Mouse (Mus musculus) megakaryocyte progenitor cell, adult 5-6 weeks (primary cell): ENCODE measurements around the gene Cacnb2. TPM values are rescaled to one million over a fixed set of nuclear protein-coding genes. Genes with fewer than 3 reads are reported as not detected.
A peak's percentile ranks its signal among the peaks of the same experiment; 100 is the strongest.
"Not testable (repeated sequence)": the region's sequence is repeated elsewhere in the genome, so short reads cannot be mapped to it uniquely, and the experiment has no call there.

Experiments used
- ATAC-seq: replicated peaks from 2 replicates; pipeline ENCODE4 v1.8.0; 2016; ENCODE audit warnings: mild to moderate bottlenecking, moderate TSS enrichment, inconsistent platforms; ENCODE audit not compliant: poor library complexity
- total RNA-seq, 2 experiments: library from RNA; stranded (forward) in 1 of 2; stranded (reverse) in 1 of 2; fragments of 157-497, 149-512 nt in 1 of 2; fragments of 200-1000 nt in 1 of 2; gene quantifications; 2 replicates each; pipeline versions ENCODE4 v1.2.3 to v1.2.4; 2015 to 2017

Cacnb2 gene
- total RNA-seq, 2 experiments from 2014 or later: 2.7 to 6.2 TPM

- no peak for ATAC-seq
Measured at GRCm38 (mm10) chr2:14651268-14651667, 48.4 kb downstream of the Cacnb2 start.

DNA sequence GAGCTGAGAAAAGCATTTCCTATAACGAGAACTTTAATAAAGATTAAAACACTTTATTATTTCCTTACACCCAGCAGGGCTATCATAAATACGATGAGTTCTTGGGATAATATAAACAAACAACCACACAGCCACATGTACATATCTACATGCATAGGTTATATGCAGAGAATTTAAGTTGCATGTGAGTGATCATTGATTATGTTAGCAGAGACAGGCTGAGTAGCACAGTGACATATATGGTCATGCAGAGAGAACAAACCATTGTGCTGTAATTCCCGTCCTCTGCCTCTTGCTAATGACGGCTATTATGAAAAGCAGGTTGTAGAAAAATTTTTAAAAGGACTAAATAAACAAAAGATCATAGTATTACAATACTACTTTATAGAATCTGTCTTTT is 53.8 kb downstream of the Cacnb2 start:
- no peak for ATAC-seq

DNA sequence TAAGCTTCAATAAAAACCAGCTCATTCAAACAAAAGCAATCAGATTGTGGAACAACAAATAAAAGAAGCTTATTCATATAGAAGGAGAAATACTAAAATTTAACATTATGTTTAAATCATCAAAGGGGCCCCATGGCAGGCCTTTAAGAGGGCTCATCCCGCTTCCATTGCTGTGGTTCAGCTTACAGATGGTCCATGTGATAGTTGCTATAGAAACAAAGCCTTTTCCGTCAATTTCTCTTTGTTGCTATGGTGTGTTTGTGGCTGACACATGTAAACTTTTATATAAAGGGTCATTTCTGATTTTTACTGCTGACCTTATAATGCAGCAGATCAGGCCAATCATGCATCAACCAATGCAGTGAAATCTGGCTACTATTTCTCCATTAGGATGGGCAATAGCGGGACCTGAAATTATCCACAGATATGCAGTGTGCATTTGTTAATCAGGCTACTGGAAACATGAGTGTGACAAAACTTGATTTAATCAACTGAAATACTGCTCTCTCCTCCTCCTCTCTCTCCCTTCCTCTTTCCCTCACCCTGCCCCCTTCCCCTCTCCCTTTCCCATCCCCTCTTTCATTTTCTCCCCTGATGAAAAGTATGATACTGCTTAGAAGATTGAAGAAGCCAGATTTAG is 54.4 kb downstream of the Cacnb2 start:
- no peak for ATAC-seq

- no peak for ATAC-seq
Measured at GRCm38 (mm10) chr2:14665213-14665612, 62.3 kb downstream of the Cacnb2 start.

DNA sequence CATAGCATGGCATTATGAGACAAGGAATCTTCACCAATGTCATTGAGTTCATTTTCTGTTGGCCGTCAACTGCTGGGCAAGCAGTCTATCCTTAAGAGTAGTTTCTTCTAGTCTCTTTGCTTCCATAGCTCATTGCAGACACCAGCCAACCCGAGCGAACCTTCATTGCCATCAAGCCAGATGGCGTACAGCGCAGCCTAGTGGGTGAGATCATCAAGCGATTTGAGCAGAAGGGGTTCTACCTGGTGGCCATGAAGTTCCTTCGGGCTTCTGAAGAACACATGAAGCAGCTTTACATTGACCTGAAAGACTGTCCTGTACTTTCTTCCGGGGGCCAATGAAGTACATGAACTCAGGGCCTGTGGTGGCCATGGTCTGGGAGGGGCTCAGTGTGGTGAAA is 69.2 kb downstream of the Cacnb2 start:
- ATAC-seq: no peak

DNA sequence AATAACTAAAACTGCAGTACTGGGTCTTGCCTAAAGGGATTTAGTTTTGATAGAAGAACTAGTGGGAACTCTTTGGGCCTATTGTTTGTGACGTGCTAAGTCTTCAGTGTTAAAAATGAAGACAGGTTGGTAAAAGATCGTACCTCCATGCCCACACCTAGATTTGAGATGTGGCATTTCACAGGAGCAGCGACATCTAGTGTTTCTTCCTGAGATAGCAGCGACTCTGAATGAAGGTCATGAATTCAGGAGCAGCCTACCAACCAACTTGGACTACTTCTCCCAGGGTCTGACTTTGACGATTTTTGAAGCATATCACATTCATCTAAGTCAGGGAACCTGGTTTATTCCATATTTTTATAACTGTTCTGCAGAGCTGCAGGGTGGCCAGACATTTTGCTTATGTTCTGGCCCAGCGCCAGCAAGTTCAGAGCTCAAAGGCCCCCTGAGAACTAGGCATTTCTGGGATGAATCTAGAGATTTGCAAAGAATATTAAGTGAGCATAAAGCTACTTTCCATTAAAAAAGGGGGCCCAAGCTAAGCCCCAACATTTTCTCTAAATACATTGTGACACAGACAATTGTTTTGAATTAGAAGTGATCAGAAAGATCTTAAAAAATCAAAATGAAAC is 74.1 kb downstream of the Cacnb2 start:
- ATAC-seq: peak; percentile 95

DNA sequence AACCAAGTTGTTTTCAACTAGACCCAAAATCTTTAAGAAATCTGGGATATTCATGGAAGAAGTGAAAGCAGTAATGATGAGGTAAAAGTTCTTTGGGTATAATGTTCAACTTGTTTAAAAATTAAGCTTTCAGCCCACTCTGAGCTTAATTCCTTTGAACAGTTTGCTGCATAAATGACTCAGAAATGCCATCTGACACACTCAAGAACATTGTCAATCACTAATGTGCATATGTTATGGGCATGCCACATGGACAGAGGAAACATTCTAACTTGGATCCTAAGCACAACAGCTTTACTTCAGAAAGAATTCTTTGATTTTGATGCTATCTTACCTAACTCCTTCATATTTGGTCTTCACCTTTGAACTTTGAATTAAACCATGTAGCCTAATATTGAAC is 81.3 kb downstream of the Cacnb2 start:
- no peak for ATAC-seq

DNA sequence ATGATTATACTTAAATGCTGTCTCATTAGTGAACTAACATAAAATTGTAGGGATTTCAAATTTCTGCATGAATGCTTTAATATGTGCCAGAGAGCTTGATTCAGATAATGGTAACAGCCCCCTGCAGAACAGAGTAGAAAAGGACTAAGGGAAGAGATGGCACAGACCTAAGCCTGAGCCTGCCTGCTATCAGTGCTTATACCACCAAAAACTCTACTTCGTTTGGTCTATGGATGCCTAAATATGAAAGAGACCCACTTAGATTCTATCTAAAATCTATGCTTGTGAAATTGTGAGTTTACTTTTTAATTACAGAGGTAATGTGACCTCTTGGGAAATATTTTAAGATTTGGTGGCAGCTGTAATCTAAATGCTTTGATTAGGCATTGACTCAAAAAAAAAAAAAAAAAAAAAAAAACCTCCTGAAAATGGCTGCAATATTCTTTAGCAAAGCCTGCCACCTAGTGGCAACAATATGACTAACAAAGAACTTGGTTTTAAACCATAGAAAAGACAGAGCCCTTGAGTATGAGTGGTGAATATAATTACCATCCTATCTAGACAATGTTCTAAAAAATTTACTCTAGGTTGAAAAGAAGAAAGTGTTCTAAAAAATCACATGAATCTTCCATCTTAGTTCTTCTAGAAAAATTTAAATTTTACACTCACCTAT is 100.2 kb downstream of the Cacnb2 start:
- peak; percentile 74 for ATAC-seq

DNA sequence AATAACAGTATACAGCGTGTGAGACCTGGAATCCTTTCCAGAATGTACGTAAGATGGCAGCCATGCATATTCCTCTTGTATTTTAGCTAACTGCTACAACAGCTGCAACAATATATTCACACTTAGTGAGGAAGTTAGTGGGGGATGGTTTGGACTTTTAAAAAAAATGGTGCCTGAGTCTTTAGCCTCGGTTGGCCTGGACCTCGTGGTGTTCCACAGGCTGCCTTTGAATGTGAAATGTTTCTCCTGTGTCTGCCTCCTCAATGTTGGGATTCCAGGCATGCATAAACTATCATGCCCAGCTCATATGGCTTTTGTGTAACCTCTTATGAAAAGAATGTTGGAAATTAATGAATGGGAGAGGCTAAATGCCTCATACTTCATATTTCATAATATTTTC is 100.8 kb downstream of the Cacnb2 start:
- no peak for ATAC-seq

GRCm38 (mm10) chr2:14710247-14710646 is 107.4 kb downstream of the Cacnb2 start:
- ATAC-seq: no peak

GRCm38 (mm10) chr2:14711751-14712150 is 108.9 kb downstream of the Cacnb2 start:
- ATAC-seq: peak; percentile 80

- peak; percentile 81 for ATAC-seq
Measured at GRCm38 (mm10) chr2:14713049-14713448, 110.2 kb downstream of the Cacnb2 start.

GRCm38 (mm10) chr2:14716666-14717065 is 113.8 kb downstream of the Cacnb2 start:
- no peak for ATAC-seq

- ATAC-seq: peak; percentile 93
Measured at GRCm38 (mm10) chr2:14719119-14719718, 116.3 kb downstream of the Cacnb2 start.

DNA sequence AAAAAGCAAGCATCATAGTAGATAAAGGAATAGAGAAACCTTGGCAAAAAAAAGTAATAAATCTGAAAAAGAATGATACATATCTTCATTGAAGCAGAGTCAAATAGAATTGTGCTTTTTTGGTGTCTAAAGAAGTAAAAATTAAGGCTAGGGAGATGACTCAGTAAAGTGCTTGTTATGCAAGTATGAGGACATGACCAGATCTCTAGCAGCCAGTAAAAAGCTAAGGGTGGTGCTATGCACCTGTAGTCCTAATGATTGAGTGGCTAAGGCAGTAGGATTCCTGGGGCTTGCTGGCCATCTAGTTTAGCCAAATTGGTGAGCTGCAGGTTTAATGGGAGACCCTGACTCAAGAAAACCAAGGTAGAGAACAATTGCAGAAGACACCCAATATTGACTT is 122.5 kb downstream of the Cacnb2 start:
- no peak for ATAC-seq

DNA sequence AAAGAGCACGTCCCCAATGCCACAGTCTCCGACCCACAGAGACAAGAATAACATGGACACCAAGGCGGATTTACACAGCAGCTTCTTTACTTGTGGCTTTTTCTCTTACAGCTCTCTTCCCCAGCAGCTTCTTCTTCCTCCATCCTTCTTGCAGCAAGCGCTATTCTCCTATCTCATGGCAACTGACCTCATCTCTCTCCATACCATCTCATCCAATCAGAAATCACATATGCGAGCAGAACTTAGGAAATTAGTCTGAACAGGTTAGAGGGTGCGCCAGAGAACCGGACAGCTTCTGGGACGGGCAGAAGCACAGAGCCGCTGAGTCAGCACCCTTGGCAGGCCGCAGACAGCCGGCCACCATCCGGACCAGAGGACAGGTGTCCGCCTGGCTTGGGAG is 123.7 kb downstream of the Cacnb2 start:
- ATAC-seq: not testable (repeated sequence)

- no peak for ATAC-seq
Measured at GRCm38 (mm10) chr2:14738927-14739326, 136.0 kb downstream of the Cacnb2 start.

DNA sequence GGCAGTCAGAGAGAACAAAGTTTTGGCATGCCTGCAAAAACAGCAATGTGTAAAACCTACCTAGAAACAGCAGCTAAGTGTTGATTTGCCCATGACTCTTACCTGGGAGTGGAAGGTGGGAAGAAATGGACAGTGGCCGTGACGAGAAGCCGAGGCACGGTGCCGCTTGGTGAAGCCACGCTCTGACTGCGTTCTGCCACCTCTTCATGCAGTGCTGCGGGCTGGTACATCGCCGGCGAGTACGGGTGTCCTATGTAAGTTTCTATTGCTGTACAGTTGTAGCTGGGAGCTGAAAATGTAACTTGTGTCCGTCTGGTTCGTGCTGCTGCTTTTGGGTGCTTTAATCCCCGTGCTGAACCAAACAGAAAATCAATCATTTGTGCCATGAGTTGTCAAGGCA is 136.6 kb downstream of the Cacnb2 start:
- ATAC-seq: no peak

- no peak for ATAC-seq
Measured at GRCm38 (mm10) chr2:14740359-14740758, 137.5 kb downstream of the Cacnb2 start.

- no peak for ATAC-seq
Measured at GRCm38 (mm10) chr2:14744761-14745160, 141.9 kb downstream of the Cacnb2 start.

GRCm38 (mm10) chr2:14762846-14763245 is 160.0 kb downstream of the Cacnb2 start:
- ATAC-seq: no peak

GRCm38 (mm10) chr2:14763931-14764330 is 161.0 kb downstream of the Cacnb2 start:
- no peak for ATAC-seq
